Mouse (Mus musculus): ENCODE measurements around the gene Olfr813.
A peak's percentile ranks its signal among the peaks of the same experiment; 100 is the strongest.
"Not testable (repeated sequence)": the region's sequence is repeated elsewhere in the genome, so short reads cannot be mapped to it uniquely, and the experiment has no call there.

Olfr813 gene

GRCm38 (mm10) chr10:129855067-129855466 lies at the start of gene Olfr813:
Olfr813 (plus strand) TSS chr10:129855367.
- no peak for DNase-seq (ENCODE audit: low read depth, low spot score)

- no peak for DNase-seq (ENCODE audit: low read depth, low spot score)
Measured at GRCm38 (mm10) chr10:129845994-129846393, 9.2 kb upstream of the Olfr813 start, which contains the start of gene Olfr812. Olfr812 (minus strand) TSS chr10:129846094.

GRCm38 (mm10) chr10:129847343-129847742 lies 7.8 kb upstream of the Olfr813 start:
- DNase-seq (ENCODE audit: low read depth, low spot score) = peak; percentile 77

- DNase-seq (ENCODE audit: low read depth, low spot score) = not testable (repeated sequence)
Measured at GRCm38 (mm10) chr10:129879751-129880150, 24.6 kb downstream of the Olfr813 start, which contains the start of gene Olfr814. Olfr814 (minus strand) TSS chr10:129879851.

- not testable (repeated sequence) for DNase-seq (ENCODE audit: low read depth, low spot score)
Measured at GRCm38 (mm10) chr10:129885496-129885895, 30.3 kb downstream of the Olfr813 start.

- no peak for DNase-seq (ENCODE audit: low read depth, low spot score)
Measured at GRCm38 (mm10) chr10:129885934-129886333, 30.8 kb downstream of the Olfr813 start.

- DNase-seq (ENCODE audit: low read depth, low spot score) = not testable (repeated sequence)
Measured at GRCm38 (mm10) chr10:129905767-129906166, 50.6 kb downstream of the Olfr813 start, which contains the start of gene Olfr815. Olfr815 (minus strand) TSS chr10:129905867.
